In the genomic region with DNA sequence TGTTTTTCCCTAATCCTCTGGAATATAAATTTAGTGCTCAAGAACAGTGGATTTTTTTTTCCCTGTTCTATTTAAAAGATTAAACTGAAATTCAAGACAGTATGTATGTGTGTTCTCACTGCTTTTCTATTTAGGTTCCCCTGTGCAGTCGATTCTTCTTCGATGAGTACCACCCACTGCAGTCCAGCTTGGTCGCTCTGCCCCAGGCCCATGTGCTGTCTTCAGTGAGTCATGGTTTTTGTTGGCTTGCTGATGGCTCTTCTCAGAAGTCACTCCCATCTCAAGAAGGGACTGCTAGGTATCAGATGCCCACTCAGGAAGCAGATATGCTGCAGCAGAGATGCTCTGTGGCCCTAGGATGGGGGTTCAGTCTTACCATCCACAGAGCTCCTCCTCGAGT, we compare ENCODE assay signal across 19 mouse cellular contexts.
A peak's percentile ranks its signal among the peaks of the same experiment; 100 is the strongest.
DNase-seq lines count a peak whose midpoint lies in the region; ATAC-seq lines count a peak whose summit lies in the region.
"Had no signal": no experiment of that assay in that cellular context is flagged by ENCODE, and none has a peak within 500 bp of the region (broad histone marks: within the 10 kb centered on the region; RNA-seq: fewer than 3 reads in every experiment).

No protein-coding gene starts in this region.

- ATAC-seq in embryonic facial prominence, embryonic 13.5 days (ENCODE audit: insufficient number of reproducible peaks, insufficient read depth, low FRiP score, low TSS enrichment, low read depth) = no peak
- ATAC-seq in intestine, embryonic 15.5 days = no peak
- no peak for ATAC-seq in erythroblast, adult 5-6 weeks (replicated peaks; ENCODE audit: low FRiP score, poor library complexity, severe bottlenecking)
- ATAC-seq: midbrain, embryonic 15.5 days had no signal

- H3K4me3 ChIP-seq in embryonic facial prominence, embryonic 13.5 days = no peak overlapping the region
- H3K4me3 ChIP-seq in intestine, embryonic 15.5 days (replicated peaks) = no peak overlapping the region
- H3K4me3 ChIP-seq: forebrain, embryonic 12.5 days; midbrain, embryonic 15.5 days had no signal

- H3K27me3 ChIP-seq in embryonic facial prominence, embryonic 13.5 days = no peaks in the 10 kb centered on the region
- H3K27me3 ChIP-seq in intestine, embryonic 15.5 days (replicated peaks) = no peaks in the 10 kb centered on the region
- H3K27me3 ChIP-seq: forebrain, embryonic 12.5 days; midbrain, embryonic 15.5 days had no signal

- DNase-seq in left cerebral cortex, adult 18-20 months (ENCODE audit: low spot score in 2 of 2) = peak; percentile 33 to 59
- DNase-seq in left cerebral cortex, postnatal 10 days (ENCODE audit: extremely low spot score in 1 of 2, low spot score in 2 of 2) = no peak
- DNase-seq in right cerebral cortex, postnatal 36 days (ENCODE audit: low spot score in 2 of 2) = peak; percentile 26 to 58
- no peak for DNase-seq in right cerebral cortex, postnatal 14 days
- DNase-seq: adrenal gland, postnatal 10 days; cerebellum, adult 9-11 months; heart, postnatal 10 days; kidney, adult 2 months; kidney, postnatal 36 days; layer of hippocampus, adult 9-11 months; lung, adult 18-20 months; spleen, adult 18-20 months; thymus, postnatal 4 days had no signal

- H3K9me3 ChIP-seq in embryonic facial prominence, embryonic 13.5 days = no peaks in the 10 kb centered on the region
- H3K9me3 ChIP-seq in intestine, embryonic 15.5 days = no peaks in the 10 kb centered on the region
- H3K9me3 ChIP-seq: forebrain, embryonic 12.5 days; midbrain, embryonic 15.5 days had no signal

- H3K27ac ChIP-seq in embryonic facial prominence, embryonic 13.5 days = peak overlapping the region; percentile 60
- H3K27ac ChIP-seq in intestine, embryonic 15.5 days = no peak overlapping the region
- H3K27ac ChIP-seq: forebrain, embryonic 12.5 days; midbrain, embryonic 15.5 days had no signal

- WGBS in embryonic facial prominence, embryonic 13.5 days = 69% methylated on average over 4 of the region's 4 CpGs
- 78% methylated on average over 4 of the region's 4 CpGs for WGBS in intestine, embryonic 15.5 days

- peaks cover 29% of the 10 kb centered on the region for H3K4me1 ChIP-seq in embryonic facial prominence, embryonic 13.5 days
- H3K4me1 ChIP-seq in intestine, embryonic 15.5 days (replicated peaks) = no peaks in the 10 kb centered on the region

- no peak overlapping the region for H3K9ac ChIP-seq in embryonic facial prominence, embryonic 13.5 days
- no peak overlapping the region for H3K9ac ChIP-seq in intestine, embryonic 15.5 days
- H3K9ac ChIP-seq: forebrain, embryonic 12.5 days; midbrain, embryonic 15.5 days had no signal

- no peaks in the 10 kb centered on the region for H3K36me3 ChIP-seq in embryonic facial prominence, embryonic 13.5 days
- H3K36me3 ChIP-seq in intestine, embryonic 15.5 days = no peaks in the 10 kb centered on the region
- H3K36me3 ChIP-seq: forebrain, embryonic 12.5 days; midbrain, embryonic 15.5 days had no signal

- no peak overlapping the region for H3K4me2 ChIP-seq in embryonic facial prominence, embryonic 13.5 days
- no peak overlapping the region for H3K4me2 ChIP-seq in intestine, embryonic 15.5 days (replicated peaks)
- H3K4me2 ChIP-seq: forebrain, embryonic 12.5 days; heart, embryonic 11.5 days; midbrain, embryonic 15.5 days had no signal

- intact Hi-C loops in left cerebral cortex, postnatal 10 days (cut with DNase I) = no loop called here

Comparison
In these comparisons a context has a peak if more than half of its experiments do, and no peak if none do; other contexts are left out.
1. DNase-seq: peak in left cerebral cortex, adult 18-20 months (2 of 2) and right cerebral cortex, postnatal 36 days (2 of 2); none in left cerebral cortex, postnatal 10 days (0 of 2) and right cerebral cortex, postnatal 14 days (single experiment).